Mouse (Mus musculus) liver, embryonic 13.5 days (tissue): ENCODE results near the gene Slc6a13. TPM values are rescaled to one million over a fixed set of nuclear protein-coding genes. Genes with fewer than 3 reads are reported as not detected.
"Not testable (repeated sequence)": the region's sequence is repeated elsewhere in the genome, so short reads cannot be mapped to it uniquely, and the experiment has no call there.

ENCODE experiments used
- ATAC-seq: fragments of 200-750 bp; cut with Nextera tagmentation; 2 replicates; pipeline ENCODE4 v1.8.0; 2017; ENCODE audit warnings: low read depth, mild to moderate bottlenecking, moderate number of reproducible peaks, moderate library complexity
- DNase-seq: peaks from one replicate; pipeline ENCODE4 v3.0.0; 2022
- H3K27ac ChIP-seq: fragments of 300-500 bp; sonication (generic); 2 replicates; pipeline ENCODE4 v1.5.1; 2015; ENCODE audit warnings: moderate library complexity, mild to moderate bottlenecking, inconsistent platforms
- H3K27me3 ChIP-seq: fragments of 300-500 bp; sonication (generic); 2 replicates; pipeline ENCODE4 v1.6.1; 2015; ENCODE audit warnings: mild to moderate bottlenecking, inconsistent platforms
- H3K36me3 ChIP-seq: fragments of 300-500 bp; sonication (generic); 2 replicates; pipeline ENCODE4 v1.6.1; 2015; ENCODE audit warnings: mild to moderate bottlenecking, inconsistent platforms
- H3K4me1 ChIP-seq: fragments of 300-500 bp; sonication (generic); replicated peaks from 2 replicates; pipeline ENCODE4 v1.6.1; 2015; ENCODE audit warnings: inconsistent platforms
- H3K4me2 ChIP-seq: fragments of 300-500 bp; sonication (generic); 2 replicates; pipeline ENCODE4 v1.6.1; 2015; ENCODE audit warnings: inconsistent platforms, mild to moderate bottlenecking, moderate library complexity
- H3K4me3 ChIP-seq: fragments of 300-500 bp; sonication (generic); replicated peaks from 2 replicates; pipeline ENCODE4 v1.5.1; 2015; ENCODE audit warnings: mild to moderate bottlenecking, inconsistent platforms
- H3K9ac ChIP-seq: fragments of 300-500 bp; sonication (generic); 2 replicates; pipeline ENCODE4 v1.6.1; 2015; ENCODE audit warnings: mild to moderate bottlenecking, inconsistent platforms
- H3K9me3 ChIP-seq: fragments of 300-500 bp; sonication (generic); replicated peaks from 2 replicates; pipeline ENCODE4 v1.6.1; 2016; ENCODE audit warnings: inconsistent platforms
- WGBS: fragments of 180-500 bp; shearing (Covaris S2); methylation state at CpG from one replicate; pipeline ENCODE4 v1.1.7; 2015; ENCODE audit not compliant: insufficient replicate concordance; 5-methylcytosine and 5-hydroxymethylcytosine counted together
- polyA plus RNA-seq: library from polyadenylated mRNA; unstranded; fragments of >200 nt; fragmentation: Nextera tagmentation; extraction: Ambion mirVana; gene quantifications from 2 replicates; pipeline ENCODE4 v1.2.1, GENCODE M21; 2015

Gene Slc6a13
- polyA plus RNA-seq, 1 experiment from 2014 or later: 18.6 TPM

DNA sequence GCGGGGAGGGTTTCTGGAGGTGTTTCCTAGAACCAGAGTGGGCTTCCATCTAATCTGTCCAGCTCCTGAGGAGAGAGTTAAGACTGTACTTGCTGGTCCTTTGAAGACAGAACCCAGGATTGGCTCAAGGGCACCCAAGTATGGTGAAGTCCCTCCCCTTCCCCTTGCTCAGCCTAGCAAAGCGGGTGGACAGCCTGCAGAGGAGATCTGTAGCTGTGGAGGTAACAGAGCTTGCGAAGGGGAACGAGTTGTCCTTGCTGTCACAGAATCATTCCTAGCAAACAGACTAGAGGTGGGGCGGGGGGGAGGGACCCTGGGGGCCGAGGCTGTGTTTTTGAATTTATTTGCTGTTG is 43.7 kb downstream of the Slc6a13 start:
- Histone ChIP-seq H3K9ac (no peak overlapping the region), H3K36me3 (no peaks in the 10 kb centered on the region), H3K4me2 (no peak overlapping the region), H3K27me3 (0 out of 2 replicates have a peak, but pooled peaks cover 8% of the 10 kb centered on the region), H3K4me3 (no peak overlapping the region), H3K27ac (no peak overlapping the region), H3K9me3 (no peaks in the 10 kb centered on the region), H3K4me1 (peaks cover 4% of the 10 kb centered on the region)
- 46% methylated on average over 6 of the region's 6 CpGs for WGBS
- no peak for ATAC-seq
- DNase-seq: no peak

GRCm38 (mm10) chr6:121344329-121344728 is 44.3 kb downstream of the Slc6a13 start:
- H3K27me3 ChIP-seq: 0 out of 2 replicates have a peak, but pooled peaks cover 8% of the 10 kb centered on the region
- ATAC-seq (no peak), DNase-seq (no peak)
- H3K9me3 ChIP-seq: no peaks in the 10 kb centered on the region
- 50% methylated on average over 5 of the region's 5 CpGs for WGBS
- H3K4me1 ChIP-seq: peaks cover 4% of the 10 kb centered on the region
- no peak overlapping the region for H3K4me3 ChIP-seq
- no peak overlapping the region for H3K9ac ChIP-seq
- H3K27ac ChIP-seq: no peak overlapping the region
- H3K36me3 ChIP-seq: no peaks in the 10 kb centered on the region
- H3K4me2 ChIP-seq: no peak overlapping the region

DNA sequence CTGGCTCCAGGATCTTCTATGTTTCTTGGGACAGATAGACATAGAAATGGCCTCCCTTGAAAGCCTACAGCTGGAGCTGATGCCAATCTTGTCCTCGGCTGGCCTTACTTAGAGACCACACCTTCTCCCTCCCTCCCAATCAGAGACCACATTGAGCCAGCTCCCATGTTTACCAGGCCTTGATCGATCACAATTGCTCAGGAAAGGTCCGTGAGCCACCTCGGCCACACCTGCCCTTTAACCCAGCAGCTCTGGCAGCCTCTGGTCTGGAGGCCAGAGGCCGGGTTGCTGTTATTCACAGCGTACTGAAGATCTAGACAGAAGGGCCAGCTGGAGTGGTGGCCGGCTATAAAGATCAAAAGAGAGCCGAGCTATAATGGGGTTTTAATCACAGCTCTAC is 46.4 kb downstream of the Slc6a13 start:
- H3K4me1 ChIP-seq: peaks cover 4% of the 10 kb centered on the region
- no peak for DNase-seq
- peak; percentile 70 for ATAC-seq
- H3K27ac ChIP-seq: no peak overlapping the region; the same call in 1 of the 2 replicates
- WGBS: 50% methylated on average over 8 of the region's 8 CpGs
- no peak overlapping the region for H3K9ac ChIP-seq
- H3K27me3 ChIP-seq: 0 out of 2 replicates have a peak, but pooled peaks cover 4% of the 10 kb centered on the region
- H3K4me3 ChIP-seq: no peak overlapping the region
- no peaks in the 10 kb centered on the region for H3K9me3 ChIP-seq
- H3K4me2 ChIP-seq: no peak overlapping the region
- no peaks in the 10 kb centered on the region for H3K36me3 ChIP-seq

- Histone ChIP-seq H3K4me1 (no peaks in the 10 kb centered on the region), H3K4me3 (no peak overlapping the region), H3K9ac (no peak overlapping the region), H3K27ac (no peak overlapping the region), H3K27me3 (no peaks in the 10 kb centered on the region), H3K4me2 (no peak overlapping the region), H3K9me3 (no peaks in the 10 kb centered on the region), H3K36me3 (no peaks in the 10 kb centered on the region)
- ATAC-seq (no peak), DNase-seq (no peak)
- WGBS: 40% methylated on average over 2 of the region's 2 CpGs
Measured at GRCm38 (mm10) chr6:121352276-121352675, 52.2 kb downstream of the Slc6a13 start.

GRCm38 (mm10) chr6:121356041-121356440 is 56.0 kb downstream of the Slc6a13 start:
- 44% methylated on average over 1 of the region's 1 CpGs for WGBS
- no peak for DNase-seq
- no peak overlapping the region for H3K4me2 ChIP-seq
- no peaks in the 10 kb centered on the region for H3K9me3 ChIP-seq
- H3K36me3 ChIP-seq: no peaks in the 10 kb centered on the region
- no peak overlapping the region for H3K27ac ChIP-seq
- ATAC-seq: no peak
- no peak overlapping the region for H3K4me3 ChIP-seq
- no peaks in the 10 kb centered on the region for H3K27me3 ChIP-seq
- no peaks in the 10 kb centered on the region for H3K4me1 ChIP-seq
- H3K9ac ChIP-seq: no peak overlapping the region

DNA sequence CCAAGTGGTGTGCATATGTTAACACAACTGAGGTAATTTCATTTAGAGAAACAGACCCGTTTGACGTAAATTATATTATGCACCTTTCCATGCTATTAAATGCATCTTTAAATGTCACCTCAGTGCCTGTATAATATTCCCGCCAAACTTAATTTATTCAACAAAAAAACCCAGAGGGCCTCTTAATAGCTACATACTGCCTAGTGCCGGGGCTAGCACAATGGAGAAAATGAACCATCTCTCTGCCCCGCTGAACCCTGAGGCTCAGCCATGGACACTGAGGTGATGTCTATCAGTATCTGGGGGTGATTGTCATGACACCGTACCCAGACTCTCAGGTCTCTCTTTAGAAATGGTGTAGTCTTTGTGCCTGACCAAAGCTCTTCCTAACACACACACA is 57.2 kb downstream of the Slc6a13 start:
- no peak overlapping the region for H3K9ac ChIP-seq
- 73% methylated on average over 6 of the region's 6 CpGs for WGBS

DNA sequence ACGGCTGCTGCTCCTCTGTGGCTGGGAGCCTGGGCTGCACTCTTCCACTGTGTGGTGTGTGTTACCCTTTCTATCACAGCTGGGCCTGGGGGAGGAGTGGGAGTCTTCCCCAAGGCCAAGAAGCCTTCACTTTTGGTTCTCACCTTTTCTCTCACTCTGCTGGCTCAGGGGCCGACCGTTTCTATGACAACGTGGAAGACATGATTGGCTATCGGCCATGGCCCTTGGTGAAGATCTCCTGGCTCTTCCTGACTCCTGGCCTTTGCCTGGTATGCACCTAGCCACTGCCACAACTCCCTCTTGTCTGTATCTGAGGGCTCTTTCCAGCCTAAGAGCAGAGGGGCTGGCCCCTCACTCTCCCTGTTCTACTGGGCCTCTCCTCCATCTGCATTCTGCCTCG is 63.0 kb downstream of the Slc6a13 start:
- DNase-seq (no peak), ATAC-seq (no peak)
- H3K27ac ChIP-seq: no peak overlapping the region
- H3K27me3 ChIP-seq: no peaks in the 10 kb centered on the region
- H3K36me3 ChIP-seq: no peaks in the 10 kb centered on the region
- no peak overlapping the region for H3K4me3 ChIP-seq
- no peak overlapping the region for H3K9ac ChIP-seq
- no peaks in the 10 kb centered on the region for H3K4me1 ChIP-seq
- H3K4me2 ChIP-seq: no peak overlapping the region
- no peaks in the 10 kb centered on the region for H3K9me3 ChIP-seq
- WGBS: 64% methylated on average over 6 of the region's 6 CpGs

More for the DNA sequence above, 57.2 kb downstream of the Slc6a13 start:
- no peak for ATAC-seq
- Histone ChIP-seq H3K4me2 (no peak overlapping the region), H3K9me3 (no peaks in the 10 kb centered on the region), H3K4me3 (no peak overlapping the region), H3K27me3 (no peaks in the 10 kb centered on the region), H3K4me1 (no peaks in the 10 kb centered on the region), H3K27ac (no peak overlapping the region), H3K36me3 (no peaks in the 10 kb centered on the region)
- no peak for DNase-seq

GRCm38 (mm10) chr6:121363956-121364355 is 63.9 kb downstream of the Slc6a13 start:
- Histone ChIP-seq H3K4me2 (no peak overlapping the region), H3K27me3 (no peaks in the 10 kb centered on the region), H3K9ac (no peak overlapping the region), H3K27ac (no peak overlapping the region), H3K4me3 (no peak overlapping the region), H3K9me3 (no peaks in the 10 kb centered on the region), H3K36me3 (no peaks in the 10 kb centered on the region), H3K4me1 (no peaks in the 10 kb centered on the region)
- DNase-seq (no peak), ATAC-seq (no peak)
- 57% methylated on average over 4 of the region's 4 CpGs for WGBS

GRCm38 (mm10) chr6:121366537-121366936 is 66.5 kb downstream of the Slc6a13 start:
- H3K27me3 ChIP-seq, H3K9me3 ChIP-seq, H3K27ac ChIP-seq, H3K4me3 ChIP-seq, DNase-seq, ATAC-seq, H3K36me3 ChIP-seq, H3K4me1 ChIP-seq, H3K4me2 ChIP-seq, H3K9ac ChIP-seq: not testable (repeated sequence)
- WGBS: 5% methylated on average over 2 of the region's 2 CpGs

GRCm38 (mm10) chr6:121367099-121367498 is 67.1 kb downstream of the Slc6a13 start:
- H3K9me3 ChIP-seq: no peaks in the 10 kb centered on the region
- H3K36me3 ChIP-seq: no peaks in the 10 kb centered on the region
- no peak overlapping the region for H3K27ac ChIP-seq
- no peaks in the 10 kb centered on the region for H3K27me3 ChIP-seq
- H3K4me2 ChIP-seq: no peak overlapping the region
- H3K4me1 ChIP-seq: no peaks in the 10 kb centered on the region
- DNase-seq: no peak
- WGBS: 52% methylated on average over 3 of the region's 3 CpGs
- ATAC-seq: no peak
- no peak overlapping the region for H3K4me3 ChIP-seq
- no peak overlapping the region for H3K9ac ChIP-seq

GRCm38 (mm10) chr6:121371197-121371980 is 71.4 kb downstream of the Slc6a13 start:
- H3K36me3 ChIP-seq: no peaks in the 10 kb centered on the region
- no peak for ATAC-seq
- no peaks in the 10 kb centered on the region for H3K27me3 ChIP-seq
- no peaks in the 10 kb centered on the region for H3K4me1 ChIP-seq
- no peak overlapping the region for H3K4me2 ChIP-seq
- H3K9ac ChIP-seq: no peak overlapping the region
- no peaks in the 10 kb centered on the region for H3K9me3 ChIP-seq
- no peak overlapping the region for H3K4me3 ChIP-seq
- DNase-seq: no peak
- WGBS: 55% methylated on average over 10 of the region's 10 CpGs
- no peak overlapping the region for H3K27ac ChIP-seq

GRCm38 (mm10) chr6:121376159-121376558 is 76.1 kb downstream of the Slc6a13 start:
- Histone ChIP-seq H3K4me2 (no peak overlapping the region), H3K9ac (no peak overlapping the region), H3K4me1 (no peaks in the 10 kb centered on the region), H3K4me3 (no peak overlapping the region), H3K27ac (no peak overlapping the region), H3K9me3 (no peaks in the 10 kb centered on the region), H3K27me3 (no peaks in the 10 kb centered on the region), H3K36me3 (no peaks in the 10 kb centered on the region)
- DNase-seq (no peak), ATAC-seq (no peak)
- WGBS: 49% methylated on average over 12 of the region's 12 CpGs
